Mouse (Mus musculus) kidney, embryonic 16.5 days (tissue): ENCODE results near the gene Asic3. TPM values are rescaled to one million over a fixed set of nuclear protein-coding genes. Genes with fewer than 3 reads are reported as not detected.

Source experiments
- ATAC-seq: fragments of 200-750 bp; cut with Nextera tagmentation; 2 replicates; pipeline ENCODE4 v1.8.0; 2017; ENCODE audit warnings: moderate TSS enrichment; ENCODE audit not compliant: low FRiP score, low TSS enrichment
- H3K27ac ChIP-seq: fragments of 300-500 bp; sonication (generic); 2 replicates; pipeline ENCODE4 v1.5.1; 2014; ENCODE audit warnings: low read length
- H3K27me3 ChIP-seq: fragments of 300-500 bp; sonication (generic); 2 replicates; pipeline ENCODE4 v1.6.1; 2014; ENCODE audit warnings: low read length, control low read depth, mixed read lengths; ENCODE audit not compliant: insufficient read depth
- H3K36me3 ChIP-seq: fragments of 300-500 bp; sonication (generic); 2 replicates; pipeline ENCODE4 v1.6.1; 2014; ENCODE audit warnings: low read length, control low read depth, mixed read lengths; ENCODE audit not compliant: insufficient read depth
- H3K4me1 ChIP-seq: fragments of 300-500 bp; sonication (generic); 2 replicates; pipeline ENCODE4 v1.6.1; 2014; ENCODE audit warnings: low read length, control low read depth, mixed read lengths; ENCODE audit not compliant: insufficient read depth
- H3K4me2 ChIP-seq: fragments of 300-500 bp; sonication (generic); replicated peaks from 2 replicates; pipeline ENCODE4 v1.6.1; 2014; ENCODE audit warnings: low read depth, low read length
- H3K4me3 ChIP-seq: fragments of 300-500 bp; sonication (generic); 2 replicates; pipeline ENCODE4 v1.5.1; 2014; ENCODE audit warnings: mild to moderate bottlenecking, low read length
- H3K9ac ChIP-seq: fragments of 300-500 bp; sonication (generic); replicated peaks from 2 replicates; pipeline ENCODE4 v1.6.1; 2014; ENCODE audit warnings: low read length
- H3K9me3 ChIP-seq: fragments of 300-500 bp; sonication (generic); 2 replicates; pipeline ENCODE4 v1.6.1; 2016; ENCODE audit warnings: low read length, control low read depth
- WGBS: fragments of 180-500 bp; shearing (Covaris S2); extraction: QIAGEN DNeasy Blood & Tissue Kit; methylation state at CpG from one replicate; pipeline ENCODE4 v1.1.7; 2014; 5-methylcytosine and 5-hydroxymethylcytosine counted together
- polyA plus RNA-seq: library from polyadenylated mRNA; unstranded; fragments of >200 nt; fragmentation: Nextera tagmentation; extraction: Ambion mirVana; gene quantifications from 2 replicates; pipeline ENCODE4 v1.2.1, GENCODE M21; 2015

The Asic3 gene
- 0.40 and 0.55 TPM in 2 replicates for polyA plus RNA-seq

DNA sequence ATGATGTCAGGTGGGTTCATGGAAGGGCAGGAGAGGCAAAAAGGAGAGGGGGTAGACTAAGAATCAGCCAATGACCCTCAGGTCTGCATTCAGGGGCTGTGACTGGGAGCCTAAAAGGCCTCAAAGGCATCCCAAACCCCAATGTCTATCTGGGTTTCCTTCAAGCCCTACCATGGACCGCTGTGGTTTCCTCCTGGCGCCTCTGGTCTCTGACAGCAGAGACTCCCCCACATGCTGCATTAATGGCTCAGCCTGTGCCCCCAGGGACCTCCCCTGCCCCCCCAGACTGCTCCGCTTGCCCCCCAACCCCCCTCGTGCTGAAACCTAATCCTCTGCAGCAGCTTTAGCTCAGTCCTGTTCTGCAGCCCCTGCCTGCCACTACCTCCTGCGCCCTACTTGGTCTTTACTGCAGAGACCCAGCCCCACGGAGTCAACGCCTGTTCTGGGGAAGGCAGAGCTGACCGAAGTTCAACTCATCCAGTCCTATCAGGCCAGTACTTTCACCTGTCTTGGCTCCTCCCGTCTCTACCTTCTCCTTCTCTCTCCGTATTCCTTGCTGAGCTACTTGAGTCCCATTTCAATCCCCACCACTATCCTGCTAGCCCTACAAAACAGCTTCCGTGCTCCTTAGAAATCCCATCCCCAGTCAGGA, at the start of gene Asic3:
Gene Asic3 (plus strand): TSS at position 351 of the 652 bp plus-strand sequence.
- H3K4me3 ChIP-seq, result no peak within 1 kb of the TSS
- no peaks in the 10 kb centered on the region for H3K27me3 ChIP-seq
- WGBS, result 16% methylated on average over 11 of the region's 11 CpGs
- no peaks in the 10 kb centered on the region; the same call in 1 of the 2 replicates for H3K36me3 ChIP-seq
- peak within 1 kb of the TSS; percentile 19; the same call in 1 of the 2 replicates for H3K9ac ChIP-seq
- peak; percentile 39; the same call in 1 of the 2 replicates for ATAC-seq
- no peak within 1 kb of the TSS for H3K27ac ChIP-seq
- H3K9me3 ChIP-seq, result no peaks in the 10 kb centered on the region
- H3K4me2 ChIP-seq, result 0 out of 2 replicates have a peak within 1 kb of the TSS, but pooled peaks have one; percentile 10
- peaks cover 21% of the 10 kb centered on the region for H3K4me1 ChIP-seq

DNA sequence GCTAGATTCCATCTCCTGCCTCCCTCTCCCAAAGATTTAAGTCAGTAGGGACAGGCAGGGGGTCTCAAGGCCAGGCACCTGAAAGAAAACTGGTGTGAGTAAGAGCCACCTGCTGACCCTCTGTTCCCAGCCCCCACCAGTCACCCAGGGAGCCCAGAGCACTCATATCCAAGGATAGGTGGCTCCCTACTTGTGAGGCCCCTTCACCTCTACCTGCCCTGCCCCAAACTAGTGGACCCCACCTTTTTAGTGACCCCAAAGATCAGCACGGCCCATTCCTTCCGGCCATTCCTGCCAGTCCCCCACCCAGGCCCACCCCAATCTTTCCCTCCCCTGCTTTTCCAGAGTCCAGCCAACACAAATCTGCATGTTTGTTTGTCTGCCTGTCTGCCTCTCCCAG, 49.7 kb upstream of the Asic3 start:
- no peaks in the 10 kb centered on the region; the same call in 1 of the 2 replicates for H3K4me1 ChIP-seq
- H3K9ac ChIP-seq, result no peak overlapping the region
- H3K36me3 ChIP-seq, result no peaks in the 10 kb centered on the region
- no peak overlapping the region for H3K27ac ChIP-seq
- H3K27me3 ChIP-seq, result no peaks in the 10 kb centered on the region
- ATAC-seq, result no peak
- H3K4me3 ChIP-seq, result no peak overlapping the region
- H3K9me3 ChIP-seq, result no peaks in the 10 kb centered on the region
- 64% methylated on average over 2 of the region's 2 CpGs for WGBS
- H3K4me2 ChIP-seq, result no peak overlapping the region

DNA sequence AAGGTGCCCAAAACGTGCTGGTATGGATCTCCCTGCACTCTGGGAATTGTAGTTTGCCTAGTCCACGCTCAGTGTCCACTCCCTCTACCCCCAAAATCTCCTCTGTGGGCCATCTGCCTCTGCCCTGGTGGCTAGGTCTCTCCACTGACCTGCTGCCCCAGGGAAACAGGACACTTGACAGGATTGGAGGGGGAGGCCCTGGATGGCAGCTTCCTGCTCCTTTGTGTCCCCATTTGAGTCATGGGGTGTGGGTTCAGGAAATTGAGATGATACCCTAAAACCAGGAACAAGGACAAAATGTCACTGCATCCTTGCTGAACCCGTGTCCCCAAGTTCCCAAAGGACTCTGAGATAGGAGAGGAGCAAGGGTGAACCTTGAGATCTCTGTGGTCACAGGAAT, 49.1 kb upstream of the Asic3 start:
- Histone ChIP-seq H3K4me2 (no peak overlapping the region), H3K4me1 (no peaks in the 10 kb centered on the region; the same call in 1 of the 2 replicates), H3K9ac (no peak overlapping the region), H3K9me3 (no peaks in the 10 kb centered on the region), H3K4me3 (no peak overlapping the region), H3K27me3 (no peaks in the 10 kb centered on the region), H3K36me3 (no peaks in the 10 kb centered on the region), H3K27ac (peak overlapping the region; percentile 32; the same call in 1 of the 2 replicates)
- WGBS, result 41% methylated on average over 3 of the region's 3 CpGs
- ATAC-seq, result no peak

DNA sequence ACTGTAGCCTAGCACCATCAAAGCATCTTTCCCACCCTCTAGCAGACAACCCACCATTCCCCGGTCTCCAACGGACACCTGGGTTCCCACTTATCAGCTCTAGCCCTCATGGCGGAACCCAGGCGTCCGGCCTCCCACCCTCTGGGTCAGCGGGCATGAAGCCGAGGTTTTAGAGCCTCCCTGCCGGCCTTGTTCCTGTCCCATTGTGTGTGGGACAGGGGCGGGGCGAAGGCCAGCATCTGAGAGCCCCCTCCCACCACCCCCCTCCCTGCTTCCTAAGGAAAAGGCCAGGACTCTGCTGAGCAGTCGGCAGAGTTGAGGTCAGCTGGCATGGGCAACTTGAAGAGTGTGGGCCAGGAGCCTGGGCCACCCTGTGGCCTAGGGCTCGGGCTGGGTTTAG, 48.7 kb upstream of the Asic3 start, which contains the start of gene Nos3:
Gene Nos3 (plus strand): TSS at position 303 of the 400 bp plus-strand sequence.
- no peaks in the 10 kb centered on the region; the same call in 1 of the 2 replicates for H3K4me1 ChIP-seq
- H3K4me2 ChIP-seq, result peak within 1 kb of the TSS; percentile 33
- H3K4me3 ChIP-seq, result peak within 1 kb of the TSS; percentile 34
- no peaks in the 10 kb centered on the region for H3K36me3 ChIP-seq
- no peaks in the 10 kb centered on the region for H3K27me3 ChIP-seq
- peak within 1 kb of the TSS; percentile 61 for H3K27ac ChIP-seq
- ATAC-seq, result peak; percentile 43; the same call in 1 of the 2 replicates
- peak within 1 kb of the TSS; percentile 0 for H3K9ac ChIP-seq
- 57% methylated on average over 12 of the region's 12 CpGs for WGBS
- H3K9me3 ChIP-seq, result no peaks in the 10 kb centered on the region

DNA sequence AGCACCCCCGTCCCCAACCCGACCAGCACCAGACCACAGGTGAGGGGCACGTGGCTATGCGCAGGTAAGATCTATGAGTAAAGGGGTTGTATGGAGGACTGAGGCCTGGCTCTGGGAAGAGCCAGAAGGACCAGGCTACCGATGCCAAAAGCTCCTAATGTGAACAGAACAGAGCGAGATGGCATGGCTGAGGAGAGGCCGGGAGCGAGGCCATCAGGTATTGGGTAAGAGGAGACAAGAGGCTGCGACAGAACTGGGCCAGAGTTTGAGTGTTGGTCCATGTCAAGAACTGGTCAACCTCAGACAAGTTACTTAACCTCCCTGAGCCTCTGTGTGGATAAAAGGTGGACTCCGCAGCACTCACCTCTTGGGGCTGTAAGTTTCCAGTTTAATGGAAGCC, 48.2 kb upstream of the Asic3 start:
- no peak for ATAC-seq

DNA sequence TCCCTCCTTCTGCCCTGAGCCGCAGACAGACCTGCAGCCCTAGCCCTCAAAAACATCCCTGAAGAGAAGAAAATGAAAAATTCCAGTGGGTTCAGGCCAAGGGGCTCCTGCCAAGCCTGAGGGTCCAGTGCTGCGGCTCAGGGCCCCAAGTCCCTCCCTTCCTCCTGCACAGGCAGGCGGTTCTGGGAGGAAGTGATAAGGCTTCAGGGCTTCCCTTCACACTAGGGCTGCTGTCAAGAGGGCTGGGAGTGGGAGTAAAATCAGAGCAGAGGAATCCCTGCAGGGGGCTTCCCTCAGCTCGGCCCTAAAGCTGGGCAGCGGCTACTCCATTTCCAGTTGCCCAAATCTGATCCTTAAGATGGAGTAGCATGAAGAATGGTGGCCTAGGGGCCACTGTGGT, 47.7 kb upstream of the Asic3 start:
- Histone ChIP-seq H3K4me3 (peak overlapping the region; percentile 34), H3K36me3 (no peaks in the 10 kb centered on the region), H3K4me2 (peak overlapping the region; percentile 33), H3K9me3 (no peaks in the 10 kb centered on the region), H3K4me1 (no peaks in the 10 kb centered on the region; the same call in 1 of the 2 replicates), H3K27ac (peak overlapping the region; percentile 61), H3K9ac (no peak overlapping the region), H3K27me3 (no peaks in the 10 kb centered on the region)
- ATAC-seq, result no peak
- WGBS, result 39% methylated on average over 5 of the region's 5 CpGs

More for the DNA sequence above, 48.2 kb upstream of the Asic3 start:
- no peaks in the 10 kb centered on the region for H3K36me3 ChIP-seq
- H3K27me3 ChIP-seq, result no peaks in the 10 kb centered on the region
- peak overlapping the region; percentile 61 for H3K27ac ChIP-seq
- no peaks in the 10 kb centered on the region; the same call in 1 of the 2 replicates for H3K4me1 ChIP-seq
- peak overlapping the region; percentile 0 for H3K9ac ChIP-seq
- peak overlapping the region; percentile 34 for H3K4me3 ChIP-seq
- no peaks in the 10 kb centered on the region for H3K9me3 ChIP-seq
- WGBS, result 82% methylated on average over 10 of the region's 10 CpGs
- peak overlapping the region; percentile 33 for H3K4me2 ChIP-seq

DNA sequence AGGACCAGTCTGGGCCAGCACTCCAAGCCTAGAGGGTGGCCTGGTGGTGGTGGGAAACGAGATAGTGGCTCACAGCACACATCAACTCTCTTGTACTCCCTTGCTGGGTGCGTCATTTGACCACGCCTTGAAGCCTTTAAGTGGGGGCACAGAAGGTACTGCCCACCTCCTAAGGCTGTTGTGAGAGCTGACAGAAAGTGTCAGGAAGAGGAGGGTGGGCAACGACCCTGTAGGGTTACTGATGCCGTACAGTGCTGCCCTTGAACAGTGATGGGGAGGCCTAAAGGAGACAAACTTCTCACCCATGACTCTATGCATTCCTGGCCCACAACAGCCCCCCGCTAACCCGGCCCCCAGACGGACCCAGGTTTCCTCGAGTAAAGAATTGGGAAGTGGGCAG, 46.8 kb upstream of the Asic3 start:
- 81% methylated on average over 9 of the region's 9 CpGs for WGBS
- H3K27me3 ChIP-seq, result no peaks in the 10 kb centered on the region
- H3K4me2 ChIP-seq, result peak overlapping the region; percentile 33
- H3K9ac ChIP-seq, result no peak overlapping the region
- H3K9me3 ChIP-seq, result no peaks in the 10 kb centered on the region
- H3K27ac ChIP-seq, result no peak overlapping the region
- H3K4me1 ChIP-seq, result no peaks in the 10 kb centered on the region
- H3K4me3 ChIP-seq, result no peak overlapping the region
- H3K36me3 ChIP-seq, result no peaks in the 10 kb centered on the region
- ATAC-seq, result no peak

DNA sequence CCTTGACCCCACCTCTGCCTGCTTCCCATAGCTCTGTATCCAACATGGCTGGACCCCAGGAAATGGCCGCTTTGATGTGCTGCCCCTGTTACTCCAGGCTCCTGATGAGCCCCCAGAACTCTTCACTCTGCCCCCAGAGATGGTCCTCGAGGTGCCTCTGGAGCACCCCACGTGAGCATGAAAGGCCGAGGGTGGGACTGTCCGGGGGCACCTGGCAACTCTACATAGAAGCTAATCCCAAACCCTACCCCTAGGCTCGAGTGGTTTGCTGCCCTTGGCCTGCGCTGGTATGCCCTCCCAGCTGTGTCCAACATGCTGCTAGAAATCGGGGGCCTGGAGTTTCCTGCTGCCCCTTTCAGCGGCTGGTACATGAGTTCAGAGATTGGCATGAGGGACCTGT, 43.4 kb upstream of the Asic3 start:
- ATAC-seq, result no peak
- no peaks in the 10 kb centered on the region for H3K27me3 ChIP-seq
- no peak overlapping the region for H3K4me3 ChIP-seq
- 86% methylated on average over 9 of the region's 9 CpGs for WGBS
- H3K4me2 ChIP-seq, result no peak overlapping the region
- H3K4me1 ChIP-seq, result no peaks in the 10 kb centered on the region
- H3K9ac ChIP-seq, result no peak overlapping the region
- H3K27ac ChIP-seq, result no peak overlapping the region
- no peaks in the 10 kb centered on the region for H3K36me3 ChIP-seq
- H3K9me3 ChIP-seq, result no peaks in the 10 kb centered on the region

DNA sequence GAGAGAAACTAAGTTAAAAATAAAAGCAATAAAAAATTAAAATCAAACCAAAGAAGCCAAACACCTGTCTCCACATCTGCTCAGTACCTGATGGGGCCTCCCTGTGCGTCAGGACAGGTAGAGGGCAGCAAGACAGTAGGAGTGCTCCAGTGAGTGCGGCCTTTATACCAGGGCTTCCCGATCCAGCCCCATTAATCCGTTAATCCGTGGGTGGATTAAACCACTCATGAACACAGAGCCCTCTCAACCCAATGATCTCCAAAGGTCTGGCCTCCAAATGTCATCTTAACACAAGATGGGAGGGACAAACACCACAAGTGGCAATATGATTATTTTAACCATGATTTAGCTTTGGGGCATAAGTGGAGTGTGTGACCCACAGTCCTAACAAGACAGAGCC, 39.4 kb upstream of the Asic3 start:
- Histone ChIP-seq H3K36me3 (no peaks in the 10 kb centered on the region), H3K4me3 (no peak overlapping the region), H3K9me3 (no peaks in the 10 kb centered on the region), H3K27ac (no peak overlapping the region), H3K4me2 (no peak overlapping the region), H3K9ac (no peak overlapping the region), H3K4me1 (no peaks in the 10 kb centered on the region), H3K27me3 (no peaks in the 10 kb centered on the region)
- 81% methylated on average over 5 of the region's 5 CpGs for WGBS
- no peak for ATAC-seq

DNA sequence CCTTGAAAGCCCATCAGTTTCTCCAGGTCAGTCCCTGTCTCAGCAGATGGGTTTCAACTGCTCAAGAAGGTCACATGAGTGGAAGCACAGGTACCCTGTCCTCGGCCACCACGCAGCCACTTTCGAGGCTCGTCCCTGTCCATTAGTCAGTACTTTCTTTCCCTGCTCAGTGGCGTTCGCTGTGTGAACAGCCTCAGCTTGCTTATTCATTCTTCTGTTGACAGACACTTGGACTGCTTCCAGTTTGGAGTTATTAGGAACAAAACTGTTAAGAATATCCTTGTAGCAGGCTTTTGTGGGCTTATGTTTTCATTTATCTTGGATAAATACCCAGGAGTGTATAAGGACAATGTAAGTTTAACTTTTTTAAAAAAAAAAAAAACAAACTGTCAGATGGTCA, 39.0 kb upstream of the Asic3 start:
- 56% methylated on average over 6 of the region's 6 CpGs for WGBS
- H3K9me3 ChIP-seq, result no peaks in the 10 kb centered on the region
- H3K4me3 ChIP-seq, result no peak overlapping the region
- H3K27me3 ChIP-seq, result no peaks in the 10 kb centered on the region
- H3K36me3 ChIP-seq, result no peaks in the 10 kb centered on the region
- ATAC-seq, result no peak
- no peaks in the 10 kb centered on the region for H3K4me1 ChIP-seq
- no peak overlapping the region for H3K9ac ChIP-seq
- H3K4me2 ChIP-seq, result no peak overlapping the region
- no peak overlapping the region for H3K27ac ChIP-seq
